Mouse (Mus musculus) right cerebral cortex, postnatal 25 days (tissue): ENCODE results near the gene Faap100.
"Not testable (repeated sequence)": the region's sequence is repeated elsewhere in the genome, so short reads cannot be mapped to it uniquely, and the experiment has no call there.

Source experiments
- DNase-seq: peaks from one replicate; pipeline ENCODE4 v3.0.0; 2022

Faap100 gene

GRCm38 (mm10) chr11:120375324-120375723, 3.2 kb downstream of the Faap100 start:
- no peak for DNase-seq

- no peak for DNase-seq
These were observed 4.6 kb downstream of the Faap100 start for GRCm38 (mm10) chr11:120373820-120374586.

GRCm38 (mm10) chr11:120373025-120373424, 5.5 kb downstream of the Faap100 start:
- no peak for DNase-seq

GRCm38 (mm10) chr11:120369656-120370055, 8.9 kb downstream of the Faap100 start:
- DNase-seq: no peak

GRCm38 (mm10) chr11:120366443-120367027, 12.0 kb downstream of the Faap100 start:
- DNase-seq: no peak

GRCm38 (mm10) chr11:120362891-120363290, 15.7 kb downstream of the Faap100 start:
- no peak for DNase-seq

- no peak for DNase-seq
These were observed 17.3 kb downstream of the Faap100 start, which contains the start of gene Fscn2 for GRCm38 (mm10) chr11:120361295-120361694. TSS of gene Fscn2 (plus strand) at chr11:120361534.

GRCm38 (mm10) chr11:120360755-120361154, 17.8 kb downstream of the Faap100 start:
- no peak for DNase-seq

GRCm38 (mm10) chr11:120360062-120360461, 18.5 kb downstream of the Faap100 start:
- no peak for DNase-seq

GRCm38 (mm10) chr11:120359391-120359790, 19.2 kb downstream of the Faap100 start:
- no peak for DNase-seq

GRCm38 (mm10) chr11:120357791-120358401, 20.7 kb downstream of the Faap100 start:
- peak; percentile 80 for DNase-seq

GRCm38 (mm10) chr11:120356900-120357299, 21.7 kb downstream of the Faap100 start:
- no peak for DNase-seq

GRCm38 (mm10) chr11:120356319-120356840, 22.2 kb downstream of the Faap100 start:
- DNase-seq: no peak

GRCm38 (mm10) chr11:120355277-120356039, 23.1 kb downstream of the Faap100 start:
- no peak for DNase-seq

- no peak for DNase-seq
These were observed 24.0 kb downstream of the Faap100 start for GRCm38 (mm10) chr11:120354304-120355276.

- no peak for DNase-seq
These were observed 24.9 kb downstream of the Faap100 start for GRCm38 (mm10) chr11:120353500-120354303.

GRCm38 (mm10) chr11:120352571-120353290, 25.8 kb downstream of the Faap100 start:
- DNase-seq: no peak

GRCm38 (mm10) chr11:120352093-120352350, 26.5 kb downstream of the Faap100 start:
- not testable (repeated sequence) for DNase-seq

GRCm38 (mm10) chr11:120351250-120352092, 27.1 kb downstream of the Faap100 start:
- no peak for DNase-seq
